Mouse (Mus musculus) cerebellum, postnatal 4 days (tissue): ENCODE measurements around the gene Cipc.

Source experiments
- DNase-seq, 2 experiments: peaks; one replicate each; pipeline ENCODE4 v3.0.0; 2022; ENCODE audit warnings: low spot score in 2 of 2, mixed read lengths in 1 of 2

Cipc gene

DNA sequence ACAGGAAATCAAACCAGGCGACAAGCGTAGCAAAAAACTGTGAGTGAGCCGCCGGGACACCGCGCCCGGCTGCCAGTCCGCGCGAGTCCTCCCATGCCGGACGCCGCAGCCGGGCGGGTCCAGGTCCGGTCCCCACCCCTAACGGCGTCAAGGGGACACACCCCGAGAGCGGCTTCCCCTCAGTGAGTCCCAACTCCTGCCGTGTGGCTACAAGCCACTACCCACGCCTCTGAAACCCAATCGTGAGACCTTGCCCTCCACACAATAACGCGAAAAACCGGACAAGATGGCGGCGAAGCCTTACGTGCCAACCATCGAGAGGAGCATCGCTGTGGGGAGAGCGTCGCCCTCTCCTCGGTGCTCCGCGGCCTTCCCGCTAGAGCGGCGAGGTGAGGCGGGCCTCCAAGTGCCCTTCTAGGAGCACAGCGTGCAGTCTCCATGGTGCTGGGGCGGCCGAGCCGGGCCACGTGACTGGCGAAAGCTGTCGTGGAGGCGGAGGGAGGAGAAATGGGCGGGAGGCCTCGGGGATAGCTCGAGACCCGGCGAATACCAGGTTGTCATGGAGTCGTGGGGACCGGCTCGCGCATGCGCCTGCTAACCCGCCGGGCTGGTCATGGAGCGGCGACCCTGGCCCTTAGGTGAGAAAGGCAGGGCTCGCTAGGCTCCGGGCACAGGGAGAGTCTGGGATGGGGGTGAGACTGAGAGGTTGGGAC is at the start of gene Cipc:
Gene Cipc (plus strand): TSS at position 182 of the 713 bp plus-strand sequence.
- peak; percentile 94 to 96 for DNase-seq

DNA sequence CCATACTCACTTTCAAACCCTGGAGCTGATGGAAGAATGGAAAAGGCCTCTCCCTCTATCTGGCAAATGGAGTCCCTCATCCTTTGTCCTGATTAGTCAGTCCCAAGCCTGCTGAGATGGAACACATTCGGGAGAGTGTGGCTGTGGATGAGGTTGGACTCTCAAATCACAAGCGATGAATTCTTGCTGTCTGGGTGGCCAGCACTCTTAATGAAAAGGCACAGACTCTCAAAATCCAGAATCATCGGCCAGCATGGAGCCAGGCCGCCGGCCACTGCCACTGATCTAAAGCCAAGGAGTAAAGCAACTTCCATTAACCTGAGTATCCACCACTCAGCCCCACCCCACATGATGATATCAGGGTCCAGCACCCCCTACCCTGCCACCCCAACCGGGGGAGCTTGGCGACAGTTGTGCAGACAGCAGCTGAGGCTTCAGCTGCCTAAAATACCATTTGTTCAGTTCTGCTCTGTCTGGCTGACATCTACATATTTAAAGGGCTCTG is 49.0 kb upstream of the Cipc start:
- DNase-seq = no peak

DNA sequence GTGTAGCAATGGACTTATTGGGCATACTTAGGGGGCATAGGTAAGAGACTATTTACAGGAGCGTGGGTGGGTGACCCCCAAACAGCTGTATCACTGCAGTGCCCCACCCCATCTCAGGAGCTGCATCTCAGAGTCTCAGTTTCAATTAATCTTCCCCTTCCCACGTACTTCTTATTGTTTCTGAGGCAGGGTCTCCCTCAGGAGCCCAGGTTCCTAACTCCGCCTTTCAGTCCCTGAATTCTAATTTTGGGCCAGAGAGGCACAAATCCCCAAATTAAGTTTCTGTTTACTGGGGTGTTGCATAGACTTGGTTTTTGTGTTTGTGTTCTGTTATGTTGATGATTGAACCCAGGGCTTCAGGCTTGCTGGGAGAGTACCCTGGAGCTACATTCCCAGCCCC is 48.4 kb upstream of the Cipc start:
- DNase-seq = no peak

DNA sequence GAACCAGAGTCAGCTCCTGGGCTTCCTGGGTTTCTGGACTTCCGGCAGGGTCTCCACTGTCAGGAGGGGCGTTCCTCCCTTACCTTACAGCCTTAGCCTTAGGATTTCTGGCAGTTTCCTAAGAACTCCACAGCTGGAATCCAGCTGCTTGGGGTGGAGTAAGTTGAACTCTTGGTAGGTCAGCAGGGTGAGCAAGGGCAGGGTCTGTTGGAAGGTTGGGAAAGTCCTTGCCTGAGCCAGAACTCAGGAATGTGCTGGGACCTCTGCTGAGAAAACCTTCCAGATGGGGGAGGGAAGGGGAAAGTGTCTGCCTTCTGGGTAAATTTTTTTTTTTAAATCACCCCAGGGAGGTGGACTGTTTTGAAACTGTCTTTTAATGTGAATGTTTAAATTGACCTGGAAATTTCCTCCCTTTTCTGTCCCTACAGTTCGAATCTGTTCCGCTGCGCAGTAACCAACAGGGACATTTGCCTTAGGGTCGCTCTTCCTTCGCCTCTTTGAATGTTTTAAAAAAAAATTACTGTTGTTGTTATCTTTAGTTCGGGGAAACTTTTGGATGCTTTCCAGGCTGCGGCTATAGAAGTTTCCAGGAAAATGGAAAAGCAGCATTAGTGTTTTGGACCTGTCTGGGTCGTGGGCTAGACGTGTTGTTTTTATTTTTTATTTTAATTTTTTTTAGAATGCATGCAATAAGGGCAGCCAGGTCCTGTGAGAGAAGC is 47.2 kb upstream of the Cipc start:
- DNase-seq = peak in 1 of 2 experiments; percentile 1

DNA sequence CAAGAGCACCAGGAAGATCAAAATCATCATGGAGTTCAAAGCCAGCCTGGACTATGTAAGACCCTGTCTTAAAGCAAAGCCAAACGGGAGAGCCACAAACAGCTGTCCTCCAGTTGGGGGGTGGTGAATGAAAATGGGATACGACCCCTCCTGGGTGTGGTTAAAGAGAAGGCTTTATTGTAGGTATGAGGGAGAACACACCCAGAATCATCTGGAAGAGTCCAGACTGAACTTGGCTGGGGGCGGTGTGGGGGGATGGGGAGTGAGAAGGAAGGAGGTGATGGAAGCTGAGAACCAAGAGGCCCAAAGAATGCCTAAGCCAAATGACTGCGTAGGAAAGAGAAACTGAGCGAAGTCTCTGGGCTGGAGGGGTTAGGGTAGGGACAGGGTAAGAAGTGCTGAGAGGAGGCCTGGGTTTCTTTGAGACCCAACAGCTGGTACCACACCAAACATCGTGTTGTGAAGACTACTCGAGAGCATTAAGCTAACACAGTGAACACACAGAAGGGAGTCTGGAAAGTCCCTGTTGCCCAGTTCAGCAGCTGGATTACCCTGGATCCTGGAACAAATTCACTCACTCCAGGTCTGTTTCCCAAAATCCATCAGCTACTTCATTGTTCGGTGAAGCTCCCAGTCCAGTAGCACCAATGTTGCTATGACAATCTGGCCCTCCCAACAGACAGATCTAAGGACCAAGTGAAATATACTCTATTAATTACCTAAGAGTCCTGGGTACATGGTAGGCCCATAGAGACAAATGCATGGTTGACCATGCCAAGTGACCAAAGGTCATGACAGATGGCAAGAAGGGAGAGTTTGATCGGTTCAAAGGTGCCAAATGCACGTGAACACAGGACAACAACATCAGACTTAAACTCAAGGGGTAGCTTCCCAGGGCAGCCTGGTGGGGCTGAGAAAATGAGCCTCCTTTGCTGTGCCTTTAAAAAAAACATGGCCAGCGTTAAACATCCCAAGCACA is 42.7 kb upstream of the Cipc start:
- no peak for DNase-seq

DNA sequence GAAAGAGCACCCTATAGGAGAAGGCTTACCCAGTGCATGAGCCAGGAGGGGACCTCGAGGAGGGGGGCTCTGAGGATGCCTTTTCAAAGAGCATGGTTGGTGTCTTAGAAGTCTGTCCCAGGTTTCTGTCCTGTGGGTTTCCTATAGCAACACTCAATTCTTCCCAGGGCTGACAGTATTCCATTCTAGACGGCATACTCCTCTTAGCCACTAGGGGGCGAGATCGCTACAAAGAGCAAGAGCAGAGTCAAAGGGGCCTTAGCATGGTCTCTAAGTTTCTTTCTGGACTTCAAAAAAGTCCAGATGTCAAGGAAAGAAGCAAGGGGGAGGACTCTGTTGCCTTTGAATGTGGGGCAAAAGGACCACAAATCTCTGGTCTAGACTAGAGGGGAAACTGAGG is 41.6 kb upstream of the Cipc start:
- peak in 1 of 2 experiments; percentile 57 for DNase-seq

DNA sequence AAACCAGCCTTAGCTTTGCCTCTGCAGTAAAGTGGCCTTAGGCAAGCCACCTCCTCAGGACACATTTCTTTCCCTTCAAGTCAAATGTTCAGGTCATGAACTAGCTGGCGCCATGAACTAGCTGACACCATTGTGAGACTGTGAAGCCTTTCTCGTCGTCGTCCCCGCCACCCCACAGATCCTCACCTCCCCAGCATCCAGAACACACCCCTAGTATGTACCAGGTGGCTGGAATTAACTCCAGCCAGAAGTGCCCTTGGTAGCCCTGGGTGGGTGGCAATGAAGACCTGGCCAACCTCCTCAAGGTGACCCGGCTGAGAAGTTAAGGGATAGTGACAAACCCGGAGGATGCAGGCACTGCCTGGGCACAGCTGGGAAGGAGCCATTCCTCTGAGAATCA is 41.0 kb upstream of the Cipc start:
- DNase-seq = peak in 1 of 2 experiments; percentile 1

DNA sequence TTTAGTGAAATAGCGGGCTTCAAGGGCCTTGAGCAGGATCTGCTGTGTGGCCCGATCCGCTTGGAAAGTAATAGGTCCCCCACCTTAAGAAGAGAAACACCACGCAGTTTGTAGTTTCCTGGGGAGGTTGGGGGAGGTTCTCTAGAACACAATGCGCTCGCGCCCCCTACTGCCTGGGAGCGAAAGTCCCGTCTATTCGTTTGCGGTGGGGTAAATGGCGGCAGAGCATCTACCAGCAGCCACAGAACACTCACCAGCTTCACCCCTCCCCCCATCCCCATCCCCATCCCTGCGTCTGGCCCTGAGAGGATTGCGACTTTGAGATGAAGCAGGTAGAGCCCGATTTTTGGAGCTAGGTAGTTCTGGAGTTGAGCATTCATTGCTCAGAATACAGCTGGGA is 40.4 kb upstream of the Cipc start:
- peak; percentile 63 to 80 for DNase-seq

DNA sequence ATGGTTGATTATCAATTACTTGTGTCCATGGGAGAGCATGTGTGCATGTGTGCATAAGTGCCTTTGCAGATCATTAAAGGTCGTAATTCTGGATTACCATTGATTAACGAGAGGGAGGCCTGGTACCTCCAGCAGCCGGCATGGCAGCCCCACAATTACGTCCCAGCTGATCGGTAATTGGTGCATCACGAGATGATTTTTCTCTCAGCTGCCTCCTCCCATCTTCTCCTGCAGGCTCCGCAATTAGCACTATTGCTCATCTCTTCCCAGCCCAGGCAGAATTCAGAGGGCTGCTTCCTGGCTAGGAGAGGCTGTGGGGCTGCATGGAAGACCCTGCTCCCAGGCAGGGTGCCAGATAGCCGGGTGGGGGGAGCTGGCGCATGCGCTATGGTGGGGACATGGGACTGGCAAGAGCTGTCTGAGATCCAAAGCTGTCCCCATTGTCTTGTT is 35.3 kb upstream of the Cipc start:
- peak; percentile 75 to 92 for DNase-seq

DNA sequence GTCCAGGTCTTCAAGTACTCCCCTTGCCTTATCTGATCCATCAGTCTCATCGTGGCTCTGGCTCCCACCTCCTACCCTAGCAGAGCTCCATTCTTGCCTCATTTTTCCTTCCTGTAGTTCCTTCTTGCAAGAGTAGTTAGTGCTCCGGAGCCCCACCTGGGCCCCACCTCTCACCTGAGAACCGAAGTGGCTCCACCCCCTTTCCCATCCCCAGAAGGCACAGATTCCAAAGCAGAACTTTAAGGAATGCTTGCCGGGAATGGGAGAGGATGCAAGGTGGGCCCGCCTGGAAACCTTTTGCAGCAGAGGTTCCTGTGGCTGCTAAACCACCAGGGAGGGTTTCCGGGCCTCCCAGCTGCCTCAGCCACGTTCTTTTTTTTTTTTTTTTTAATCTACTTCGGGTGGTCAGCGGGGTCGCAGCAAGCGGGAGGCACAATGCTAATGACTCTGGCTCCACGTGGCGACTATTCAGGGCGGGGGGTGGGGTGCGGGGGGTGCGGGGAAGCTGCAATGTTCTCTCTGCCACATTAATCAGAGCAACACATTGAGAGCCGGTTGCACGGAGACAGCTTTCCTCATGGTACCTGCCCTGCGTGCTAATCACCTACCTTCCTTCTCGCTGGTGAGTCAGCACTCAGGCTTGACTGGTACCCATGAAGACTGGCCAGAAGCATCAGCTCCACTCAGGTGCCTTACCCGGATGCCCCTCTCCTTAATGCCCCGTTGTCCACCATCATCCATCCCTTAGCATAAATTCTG is 34.3 kb upstream of the Cipc start:
- no peak for DNase-seq

DNA sequence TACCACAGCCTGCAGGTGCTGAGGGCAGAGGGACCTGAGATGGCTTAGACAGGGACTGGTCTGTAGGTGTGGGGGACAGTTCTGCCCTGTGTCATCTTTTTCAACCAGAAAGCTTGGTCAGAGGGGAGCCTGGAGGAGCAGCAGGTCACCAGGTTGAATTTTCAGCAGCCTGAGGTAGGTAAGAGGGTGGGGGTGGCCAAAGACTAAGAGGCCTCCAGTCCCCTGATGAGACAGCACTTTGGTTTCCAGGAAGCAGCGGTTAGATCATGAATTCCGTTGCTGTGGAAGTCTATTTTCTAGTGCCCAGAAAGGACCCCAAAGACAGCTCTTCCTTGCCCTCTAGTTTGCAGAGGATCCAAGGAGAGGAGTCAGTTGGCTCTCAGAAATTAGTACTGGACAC is 32.5 kb upstream of the Cipc start:
- DNase-seq = no peak

DNA sequence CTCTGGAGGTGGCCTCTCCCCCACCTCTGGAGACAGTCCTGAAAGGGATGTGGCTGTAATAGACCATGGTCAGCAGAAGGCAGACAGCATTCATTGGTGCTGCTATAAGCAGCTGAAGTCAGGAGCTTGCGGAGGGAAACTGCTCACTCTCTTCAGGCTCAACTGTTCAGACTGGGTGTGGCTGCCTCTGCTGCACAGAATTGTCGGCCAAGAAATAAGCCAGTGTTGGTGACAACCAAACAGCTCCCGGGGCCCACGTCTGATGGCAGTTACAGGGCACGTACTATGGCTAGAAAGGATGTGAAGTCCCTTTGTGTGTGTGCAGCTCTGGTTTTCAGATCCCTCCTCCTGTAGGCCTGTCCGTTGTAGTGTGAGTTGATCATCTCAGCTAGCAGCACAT is 32.1 kb upstream of the Cipc start:
- DNase-seq = no peak

DNA sequence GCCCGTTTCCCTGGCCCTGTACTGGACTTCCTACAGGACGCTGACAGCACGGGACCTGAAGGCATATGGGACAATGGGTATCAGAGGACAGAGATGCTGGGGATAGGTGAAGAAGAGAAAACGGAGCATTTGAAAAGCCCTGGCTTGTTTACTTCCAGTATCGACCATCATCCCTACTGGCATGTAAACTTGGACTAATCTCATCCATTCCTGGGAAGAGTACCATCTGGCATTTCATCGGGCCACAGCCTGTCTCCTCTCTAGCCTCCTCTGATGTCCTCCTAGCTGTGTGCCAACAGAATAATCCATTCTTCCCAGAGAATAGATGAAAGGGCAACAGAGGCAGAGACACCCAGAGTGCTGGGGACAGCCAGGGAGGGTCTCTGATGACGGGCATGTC is 31.2 kb upstream of the Cipc start:
- DNase-seq = no peak

DNA sequence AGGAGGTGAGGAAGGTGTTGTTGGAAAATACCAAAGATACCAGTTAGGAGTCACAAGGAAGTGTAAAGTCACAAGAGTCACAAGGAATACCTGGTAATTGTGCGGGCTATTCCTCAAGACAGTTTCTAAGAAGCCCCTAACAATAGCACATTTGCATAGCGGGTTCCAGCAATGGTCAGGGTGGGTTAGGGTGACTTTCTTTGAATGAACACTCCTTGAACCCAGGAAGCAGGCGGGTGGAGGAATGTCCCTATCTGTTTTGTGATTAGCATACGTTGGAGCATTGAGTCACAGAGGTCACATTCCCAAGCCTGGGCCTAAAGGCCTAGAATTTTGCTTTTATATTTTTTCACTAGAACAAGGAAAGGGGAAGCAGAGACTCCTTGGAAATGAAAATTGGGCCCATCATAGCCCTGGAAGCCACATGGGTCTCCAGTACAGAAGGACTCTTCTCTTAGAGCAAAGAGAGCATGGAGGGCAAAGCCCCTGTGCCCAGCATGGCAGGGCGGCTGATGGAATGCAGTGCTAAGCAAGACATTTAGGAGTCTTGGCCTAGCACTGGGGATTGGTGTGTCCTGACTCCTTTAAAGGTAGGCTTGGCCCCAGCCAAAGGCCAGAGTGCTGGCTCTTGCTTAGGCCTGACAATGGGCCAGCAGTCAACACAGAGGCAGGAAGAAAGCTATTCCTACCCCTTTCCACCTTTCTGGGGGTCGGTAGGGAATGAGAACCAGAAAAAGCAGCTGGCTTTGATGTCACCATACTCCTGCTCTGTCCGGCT is 29.9 kb upstream of the Cipc start:
- DNase-seq = no peak

DNA sequence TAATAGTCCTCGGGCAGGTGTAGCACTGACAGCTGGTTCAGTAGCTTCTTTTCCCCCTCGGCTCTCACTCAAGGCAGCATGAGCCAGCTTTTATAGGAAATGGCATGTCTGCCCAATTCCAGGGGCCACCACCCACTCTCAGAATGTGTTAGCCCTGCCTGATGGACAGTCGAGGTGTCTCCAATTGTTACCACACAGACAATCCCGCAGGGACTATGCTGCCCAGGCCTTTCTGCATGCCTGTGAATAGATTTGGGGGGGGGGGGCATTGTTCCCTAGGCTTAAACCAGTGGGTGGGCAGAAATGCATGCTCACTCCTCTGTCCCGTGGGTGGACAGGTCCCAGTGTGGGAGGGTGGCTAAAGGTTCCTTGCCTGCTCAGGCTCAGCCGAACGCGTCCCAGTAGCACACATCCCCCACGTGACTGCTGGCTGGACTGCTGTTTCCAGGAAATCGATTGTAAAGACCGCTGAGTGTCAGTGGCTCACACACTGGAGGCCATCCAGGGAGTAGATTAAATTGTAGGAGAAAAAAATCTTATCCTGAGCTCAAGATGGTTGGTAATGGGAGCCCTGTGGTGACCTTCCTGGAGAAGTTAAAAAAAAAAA is 28.4 kb upstream of the Cipc start:
- no peak for DNase-seq

DNA sequence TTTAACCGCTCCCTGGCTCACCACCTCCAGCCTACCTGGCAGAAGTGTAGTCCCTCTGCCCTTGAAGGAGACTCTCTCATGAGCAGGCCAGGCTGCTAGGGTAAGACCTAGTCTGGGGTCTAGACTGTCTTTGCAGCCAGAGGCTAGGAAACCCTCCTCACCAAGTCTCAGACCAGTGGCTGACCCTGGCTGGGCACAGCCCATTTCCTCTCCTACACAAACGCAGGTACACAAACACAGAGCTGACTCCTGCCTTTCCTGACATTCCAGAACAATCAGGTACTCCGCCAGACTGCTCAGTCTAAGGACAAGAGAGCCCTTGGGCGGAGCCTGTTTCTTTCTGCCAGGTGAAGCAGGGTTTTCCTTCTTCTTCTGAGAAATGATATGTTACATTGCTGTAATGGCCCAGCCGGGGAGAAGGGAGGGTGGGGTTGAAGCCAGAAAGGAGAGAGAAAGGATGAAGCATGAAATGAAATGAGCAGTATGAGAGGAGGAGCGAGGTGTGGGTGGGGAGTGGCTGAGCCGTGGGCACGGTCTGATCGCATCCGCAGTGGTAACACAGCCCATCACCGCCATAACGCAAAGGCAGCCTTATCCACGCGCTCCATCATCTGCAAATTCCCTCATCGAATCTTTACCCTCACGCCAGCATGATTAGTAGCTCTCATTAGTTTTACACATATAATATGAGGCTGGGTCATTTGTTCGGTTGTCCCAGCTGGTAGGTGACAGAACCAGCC is 27.7 kb upstream of the Cipc start:
- DNase-seq = no peak

DNA sequence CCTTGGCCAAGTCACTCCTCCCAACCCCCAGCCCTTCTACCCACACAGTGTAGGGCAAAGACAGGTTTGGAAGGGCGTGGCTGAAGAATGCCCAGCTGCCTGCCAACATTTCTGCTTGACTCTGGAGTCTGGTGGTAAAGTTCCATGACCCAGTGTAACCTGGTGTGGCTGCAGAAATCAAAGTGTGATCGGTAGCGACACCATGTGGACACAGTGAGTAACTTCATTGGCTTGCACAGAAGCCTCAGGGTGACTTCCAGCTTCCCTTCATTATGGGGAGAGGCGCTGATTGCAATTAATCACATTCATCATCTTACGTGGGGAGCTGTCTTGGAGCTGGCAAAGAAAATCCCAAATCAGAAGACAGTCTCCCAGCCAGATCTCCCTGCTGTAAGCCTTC is 23.0 kb upstream of the Cipc start:
- peak; percentile 51 to 82 for DNase-seq

DNA sequence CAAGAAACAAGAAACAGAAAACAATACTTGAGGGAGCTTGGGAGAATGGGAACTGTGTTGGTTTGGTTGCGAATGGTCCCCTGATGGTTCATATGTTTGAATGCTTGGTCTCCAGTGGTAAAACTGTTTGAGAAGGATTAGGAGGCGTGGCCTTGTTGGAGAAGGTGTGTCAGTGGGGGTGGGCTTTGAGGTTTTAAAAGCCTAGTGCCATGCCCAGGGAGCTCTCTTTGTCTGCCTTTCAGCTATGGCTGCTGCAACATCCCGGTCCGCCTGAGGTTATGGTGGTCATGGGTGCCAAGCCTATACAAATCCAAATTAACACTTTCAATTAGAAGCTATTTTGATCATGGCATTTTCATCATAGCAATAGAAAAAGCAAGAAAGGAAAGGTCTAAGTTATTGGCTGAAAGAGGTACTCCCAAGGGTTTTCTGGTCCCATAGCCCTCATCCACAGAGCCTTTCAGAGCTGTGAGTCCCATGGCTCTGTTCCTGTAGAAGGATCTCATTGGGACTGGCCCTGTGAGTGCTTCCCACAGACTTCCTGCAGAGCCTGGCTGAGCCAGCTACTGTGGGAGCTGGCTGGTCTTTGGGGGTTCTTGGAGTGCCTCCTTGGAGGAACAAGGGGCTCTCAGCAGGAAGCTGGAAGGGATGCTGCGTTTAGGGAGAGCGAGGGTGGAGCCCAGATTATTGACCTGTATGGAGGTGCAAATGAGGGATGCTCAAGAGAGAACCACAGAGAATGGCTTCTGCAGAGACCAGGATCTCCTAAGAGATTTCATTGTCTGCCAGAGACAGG is 15.7 kb upstream of the Cipc start:
- DNase-seq = no peak
